Mouse (Mus musculus) myocyte (in vitro differentiated cells): Measurements from ENCODE around the gene Gmnn.

Source experiments
- CEBPB ChIP-seq: IDR thresholded peaks from 2 replicates; pipeline ENCODE4 v1.6.1; 2011; ENCODE audit warnings: mild to moderate bottlenecking, moderate library complexity; ENCODE audit not compliant: poor library complexity, insufficient read depth, severe bottlenecking
- E2F4 ChIP-seq: IDR thresholded peaks from one replicate; pipeline ENCODE4 v1.6.1; 2011; ENCODE audit warnings: mild to moderate bottlenecking, control low read depth, moderate library complexity; ENCODE audit not compliant: insufficient read depth
- MAX ChIP-seq: IDR thresholded peaks from one replicate; pipeline ENCODE4 v1.6.1; 2011; ENCODE audit warnings: low read depth, mild to moderate bottlenecking, control low read depth
- MYOD1 ChIP-seq, 3 experiments: IDR thresholded peaks; one replicate each; pipeline ENCODE4 v1.6.1; 2011; ENCODE audit warnings: control low read depth in 2 of 3, low read depth in 2 of 3, mild to moderate bottlenecking in 2 of 3, moderate library complexity in 1 of 3; ENCODE audit not compliant: insufficient read length in 2 of 3, control insufficient read depth in 1 of 3
- MYOG ChIP-seq, 3 experiments: IDR thresholded peaks; one replicate each; pipeline ENCODE4 v1.6.1; 2011; ENCODE audit warnings: control low read depth in 2 of 3, low read depth in 2 of 3, mild to moderate bottlenecking in 2 of 3; ENCODE audit not compliant: insufficient read length in 2 of 3, control insufficient read depth in 1 of 3, insufficient read depth in 1 of 3
- POLR2A ChIP-seq: IDR thresholded peaks from one replicate; pipeline ENCODE4 v1.6.1; 2011; ENCODE audit warnings: low read depth, mild to moderate bottlenecking, control low read depth, moderate library complexity; ENCODE audit not compliant: insufficient read length
- POLR2AphosphoS2 ChIP-seq: IDR thresholded peaks from one replicate; pipeline ENCODE4 v1.6.1; 2011; ENCODE audit warnings: low read depth, control low read depth; ENCODE audit not compliant: insufficient read length
- SRF ChIP-seq: IDR thresholded peaks from one replicate; pipeline ENCODE4 v1.6.1; 2011; ENCODE audit warnings: low read depth; ENCODE audit not compliant: control insufficient read depth, insufficient read length
- USF1 ChIP-seq: IDR thresholded peaks from one replicate; pipeline ENCODE4 v1.6.1; 2011; ENCODE audit warnings: low read depth, mild to moderate bottlenecking, control low read depth, moderate library complexity

- TF ChIP-seq POLR2A (peak; percentile 97), SRF (peak; percentile 46), POLR2AphosphoS2 (peak; percentile 98), CEBPB (no peak), MAX (no peak), E2F4 (no peak), MYOG (IDR thresholded peaks at IDR 0.05; ENCODE audit: control insufficient read depth in 1 of 3, insufficient read depth in 1 of 3, insufficient read length in 2 of 3, low read depth in 2 of 3) (no peak), MYOD1 (IDR thresholded peaks at IDR 0.05; ENCODE audit: control insufficient read depth in 1 of 3, insufficient read length in 2 of 3, low read depth in 2 of 3) (no peak), USF1 (no peak)
Measured at GRCm38 (mm10) chr13:24800674-24801307, 39.1 kb upstream of the Gmnn start.
